Comparison of ENCODE assay signal across 8 mouse cellular contexts in genomic region chr6:101473257-101473925, GRCm38 (mm10).
DNase-seq lines count a peak whose midpoint lies in the region; ATAC-seq lines count a peak whose summit lies in the region.

No protein-coding gene starts in this region.

- H3K36me3 ChIP-seq in intestine, embryonic 14.5 days (ENCODE audit: control insufficient read depth, insufficient read depth, low read length), result no peaks in the 10 kb centered on the region
- no peaks in the 10 kb centered on the region for H3K36me3 ChIP-seq in midbrain, embryonic 16.5 days (ENCODE audit: control insufficient read depth, insufficient read depth, low read length)

- peak; percentile 48 for DNase-seq in NIH3T3 (ENCODE audit: low read depth)
- peak; percentile 81 to 85 for DNase-seq in cerebellum, postnatal 10 days
- DNase-seq in frontal cortex, postnatal 36 days (ENCODE audit: low spot score in 2 of 2), result peak; percentile 34 to 62
- DNase-seq in intestine, embryonic 14.5 days (ENCODE audit: low spot score), result peak; percentile 52
- DNase-seq in left cerebral cortex, adult 9 months (ENCODE audit: low spot score in 2 of 2), result peak; percentile 47 to 65
- DNase-seq in yolk sac, embryonic 10.5 days (ENCODE audit: low spot score), result peak; percentile 22

- no peak overlapping the region for H3K27ac ChIP-seq in intestine, embryonic 14.5 days (ENCODE audit: low read depth)
- no peak overlapping the region for H3K27ac ChIP-seq in midbrain, embryonic 16.5 days (ENCODE audit: low read length)

- H3K4me3 ChIP-seq in intestine, embryonic 14.5 days (ENCODE audit: low read depth, low read length), result no peak overlapping the region
- H3K4me3 ChIP-seq in midbrain, embryonic 16.5 days (ENCODE audit: low read depth, low read length), result no peak overlapping the region

- 46% methylated on average over 5 of the region's 5 CpGs for WGBS in intestine, embryonic 14.5 days
- WGBS in midbrain, embryonic 16.5 days, result 12% methylated on average over 5 of the region's 5 CpGs

- ATAC-seq in intestine, embryonic 14.5 days (replicated peaks; ENCODE audit: low FRiP score, low TSS enrichment, low read depth), result no peak
- peak; percentile 95 for ATAC-seq in midbrain, embryonic 16.5 days
- ATAC-seq in monocyte, adult 5-6 weeks (replicated peaks; ENCODE audit: insufficient number of reproducible peaks, low FRiP score, low TSS enrichment, poor library complexity, severe bottlenecking), result no peak

- no peaks in the 10 kb centered on the region for H3K27me3 ChIP-seq in intestine, embryonic 14.5 days (replicated peaks; ENCODE audit: control insufficient read depth, insufficient read depth, low read length)
- H3K27me3 ChIP-seq in midbrain, embryonic 16.5 days (ENCODE audit: control insufficient read depth, insufficient read depth, low read depth, low read length), result no peaks in the 10 kb centered on the region

- H3K9me3 ChIP-seq in intestine, embryonic 14.5 days (ENCODE audit: control insufficient read depth, low read length), result no peaks in the 10 kb centered on the region
- H3K9me3 ChIP-seq in midbrain, embryonic 16.5 days (replicated peaks; ENCODE audit: control insufficient read depth, low read length, poor library complexity, severe bottlenecking), result no peaks in the 10 kb centered on the region

- 0 out of 2 replicates have a peak, but pooled peaks cover 10% of the 10 kb centered on the region for H3K4me1 ChIP-seq in intestine, embryonic 14.5 days (replicated peaks; ENCODE audit: control insufficient read depth, insufficient read depth, low read length)
- no peaks in the 10 kb centered on the region; the same call in 1 of the 2 replicates for H3K4me1 ChIP-seq in midbrain, embryonic 16.5 days (ENCODE audit: control insufficient read depth, insufficient read depth, low read length)

- H3K4me2 ChIP-seq in intestine, embryonic 14.5 days (ENCODE audit: low read length), result no peak overlapping the region
- no peak overlapping the region for H3K4me2 ChIP-seq in midbrain, embryonic 16.5 days (ENCODE audit: low read length)

- no peak overlapping the region for H3K9ac ChIP-seq in intestine, embryonic 14.5 days (ENCODE audit: low read length)
- H3K9ac ChIP-seq in midbrain, embryonic 16.5 days (ENCODE audit: low read depth, low read length), result no peak overlapping the region

Comparison
In these comparisons a context has a peak if more than half of its experiments do, and no peak if none do; other contexts are left out.
1. DNase-seq: peak in every context shown above with its lines; median percentile 83 in cerebellum, postnatal 10 days; 56 in left cerebral cortex, adult 9 months; 52 in intestine, embryonic 14.5 days; 48 in NIH3T3; 48 in frontal cortex, postnatal 36 days; 22 in yolk sac, embryonic 10.5 days.